Mouse (Mus musculus): ENCODE data around the gene Ttll6. TPM values are rescaled to one million over a fixed set of nuclear protein-coding genes. Genes with fewer than 3 reads are reported as not detected.

Ttll6 gene
- total RNA-seq, 2 experiments from 2014 or later: not detected

DNA sequence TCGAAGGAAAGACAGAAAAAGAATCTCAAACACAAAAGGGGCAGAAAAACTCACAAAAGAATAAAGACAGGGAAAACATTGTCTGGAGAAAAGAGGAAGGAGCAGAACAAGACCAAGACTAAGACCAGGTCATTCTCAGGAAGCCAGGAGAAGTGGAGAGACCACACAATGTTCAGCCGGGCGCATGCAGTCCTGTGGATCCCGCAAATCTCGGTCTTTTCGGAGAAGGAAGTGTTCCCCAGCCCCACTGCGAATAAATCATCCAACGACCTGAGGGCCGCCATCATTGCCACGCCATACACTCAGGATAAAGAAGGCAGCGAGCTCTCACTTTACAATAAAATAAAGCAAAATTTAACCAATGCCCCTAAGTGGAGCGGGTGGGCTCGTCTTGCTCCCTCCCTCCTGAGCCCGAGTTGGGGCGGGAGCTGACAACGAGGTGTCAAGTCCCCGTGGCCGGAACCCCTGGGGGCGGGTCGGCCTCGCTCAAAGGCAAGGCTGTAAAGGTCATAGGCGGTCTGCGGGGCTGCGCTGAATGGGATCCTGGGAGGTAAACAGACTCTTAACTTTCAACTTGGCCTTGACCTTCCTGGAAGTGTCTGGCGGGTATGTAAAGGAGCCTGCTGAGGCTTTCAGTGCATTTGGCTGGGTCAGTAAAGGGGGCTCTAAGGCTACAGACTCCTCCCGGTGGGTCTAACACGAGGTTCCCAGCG is 56.4 kb downstream of the Ttll6 start:
- DNase-seq: no peak
- Histone ChIP-seq H3K27ac (no peak overlapping the region), H3K4me3 (no peak overlapping the region)
- intact Hi-C loops (cut with DNase I): no loop called here
- TF ChIP-seq CTCF (IDR thresholded peaks at IDR 0.05): no peak

GRCm38 (mm10) chr11:96191132-96191531 is 57.5 kb downstream of the Ttll6 start:
- no peak overlapping the region for H3K4me3 ChIP-seq
- intact Hi-C loops (cut with DNase I): no loop called here
- TF ChIP-seq CTCF (IDR thresholded peaks at IDR 0.05): no peak
- H3K27ac ChIP-seq: no peak overlapping the region
- DNase-seq: no peak

DNA sequence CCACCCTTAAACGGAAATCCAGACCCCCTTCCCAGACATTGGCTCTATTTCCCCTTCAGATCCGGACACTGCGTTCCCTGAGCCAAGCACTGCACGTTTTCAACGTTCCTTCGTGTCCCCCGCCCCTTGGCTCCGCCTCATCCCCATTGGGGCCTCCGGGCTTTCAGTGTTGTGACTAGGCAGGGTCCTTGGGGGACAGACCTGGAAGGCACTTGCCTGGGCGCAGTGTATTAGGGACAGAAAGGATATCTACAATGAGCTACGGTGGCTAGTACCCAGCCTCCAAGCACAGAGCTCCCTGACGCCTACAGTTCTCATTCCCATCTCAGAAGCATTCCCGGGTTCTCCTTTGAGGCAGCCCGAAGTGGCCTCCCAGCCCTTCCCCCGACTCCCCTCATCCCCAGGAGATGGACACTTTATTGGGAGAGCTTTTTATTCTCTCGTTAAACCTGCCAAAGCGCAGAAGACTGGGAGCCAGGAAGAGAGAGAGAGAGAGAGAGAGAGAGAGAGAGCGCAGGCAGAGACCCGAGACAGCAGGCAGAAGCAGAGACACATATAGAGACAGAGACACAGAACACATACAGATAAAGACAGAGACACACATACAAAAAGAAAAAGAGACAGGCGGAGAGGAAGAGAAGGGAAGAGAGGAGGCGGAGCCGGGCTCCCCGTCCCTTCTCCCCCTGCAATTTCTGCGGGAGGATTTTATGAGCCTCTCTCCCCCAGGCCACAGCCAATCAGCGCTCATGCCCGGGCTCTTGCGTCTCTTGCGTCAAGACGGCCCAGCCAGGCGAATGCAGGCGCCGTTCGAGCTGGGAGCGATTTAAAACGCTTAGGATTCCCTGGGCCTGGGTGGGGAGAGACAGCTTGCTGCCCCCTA is 60.2 kb downstream of the Ttll6 start, which contains the start of gene Hoxb13:
Gene Hoxb13 (plus strand): TSS at position 796 of the 880 bp plus-strand sequence.
- peak; percentile 21 for DNase-seq
- no peak for TF ChIP-seq CTCF (IDR thresholded peaks at IDR 0.05)
- intact Hi-C loops (cut with DNase I): no loop called here
- Histone ChIP-seq H3K4me3 (peak within 1 kb of the TSS; percentile 32), H3K27ac (no peak within 1 kb of the TSS)

GRCm38 (mm10) chr11:96194401-96194710 is 60.8 kb downstream of the Ttll6 start:
- DNase-seq: no peak
- H3K4me3 ChIP-seq: peak overlapping the region; percentile 32
- H3K27ac ChIP-seq: no peak overlapping the region
- TF ChIP-seq CTCF (IDR thresholded peaks at IDR 0.05): no peak
- intact Hi-C loops (cut with DNase I): no loop called here

DNA sequence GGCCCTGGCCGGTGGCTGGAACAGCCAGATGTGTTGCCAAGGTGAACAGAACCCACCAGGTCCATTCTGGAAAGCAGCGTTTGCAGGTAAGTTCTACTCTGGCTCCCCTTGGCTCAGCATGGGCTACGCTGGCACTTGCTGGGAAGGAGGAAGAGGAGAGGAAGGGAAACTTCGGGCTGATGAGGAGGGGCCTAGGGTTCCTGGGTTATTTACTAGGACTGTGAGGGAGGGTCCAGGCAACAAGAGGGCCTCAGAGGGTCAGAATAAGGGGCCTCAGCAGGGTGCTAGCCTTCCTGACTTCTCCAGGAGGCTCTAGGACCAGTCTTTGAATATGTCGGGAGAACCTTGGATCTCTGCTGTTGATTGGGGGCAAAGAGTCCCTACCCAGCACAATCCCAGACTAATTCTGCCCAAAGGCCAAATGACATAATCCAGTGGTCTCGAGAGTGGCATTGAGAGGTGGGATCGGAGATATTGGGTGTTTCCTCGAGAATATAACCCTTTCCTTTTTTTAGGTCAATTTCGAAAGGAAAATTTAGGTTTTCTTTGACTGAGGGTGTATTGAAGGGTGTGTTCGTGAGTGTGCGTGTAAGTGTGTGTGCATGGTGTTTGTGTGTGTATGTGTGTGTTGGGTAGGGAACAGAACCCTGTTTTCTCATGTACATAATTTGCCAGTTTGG is 61.5 kb downstream of the Ttll6 start:
- intact Hi-C loops (cut with DNase I): no loop called here
- no peak for TF ChIP-seq CTCF (IDR thresholded peaks at IDR 0.05)

GRCm38 (mm10) chr11:96195769-96196280 is 62.2 kb downstream of the Ttll6 start:
- intact Hi-C loops (cut with DNase I): no loop called here
- Histone ChIP-seq H3K4me3 (no peak overlapping the region), H3K27ac (no peak overlapping the region)
- TF ChIP-seq CTCF (IDR thresholded peaks at IDR 0.05): no peak
- no peak for DNase-seq

More for the DNA sequence above, 61.5 kb downstream of the Ttll6 start:
- Histone ChIP-seq H3K4me3 (no peak overlapping the region), H3K27ac (no peak overlapping the region)
- DNase-seq: no peak

DNA sequence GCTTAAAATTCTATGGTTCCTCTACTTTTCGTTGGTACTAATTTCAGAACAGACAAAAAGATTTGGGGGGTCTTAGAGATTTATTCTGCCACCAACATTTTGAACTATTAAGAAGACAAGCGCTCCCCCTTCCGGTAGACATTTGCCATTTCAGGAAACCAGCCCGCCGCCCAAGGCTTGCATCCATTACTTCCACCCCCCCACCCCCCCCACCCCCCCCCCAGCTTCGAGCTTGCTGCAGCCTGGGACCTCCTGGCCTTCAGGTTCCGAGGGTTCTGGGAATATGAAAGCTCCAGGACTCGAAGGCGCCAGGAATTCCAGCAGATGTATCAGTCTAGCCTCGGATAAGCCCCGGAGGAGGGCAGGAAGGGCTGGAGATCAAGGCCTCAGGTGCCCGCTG is 65.1 kb downstream of the Ttll6 start:
- DNase-seq: peak; percentile 27
- TF ChIP-seq CTCF (IDR thresholded peaks at IDR 0.05): peak; percentile 49
- Histone ChIP-seq H3K27ac (no peak overlapping the region), H3K4me3 (no peak overlapping the region)
- intact Hi-C loops (cut with DNase I): no loop called here

DNA sequence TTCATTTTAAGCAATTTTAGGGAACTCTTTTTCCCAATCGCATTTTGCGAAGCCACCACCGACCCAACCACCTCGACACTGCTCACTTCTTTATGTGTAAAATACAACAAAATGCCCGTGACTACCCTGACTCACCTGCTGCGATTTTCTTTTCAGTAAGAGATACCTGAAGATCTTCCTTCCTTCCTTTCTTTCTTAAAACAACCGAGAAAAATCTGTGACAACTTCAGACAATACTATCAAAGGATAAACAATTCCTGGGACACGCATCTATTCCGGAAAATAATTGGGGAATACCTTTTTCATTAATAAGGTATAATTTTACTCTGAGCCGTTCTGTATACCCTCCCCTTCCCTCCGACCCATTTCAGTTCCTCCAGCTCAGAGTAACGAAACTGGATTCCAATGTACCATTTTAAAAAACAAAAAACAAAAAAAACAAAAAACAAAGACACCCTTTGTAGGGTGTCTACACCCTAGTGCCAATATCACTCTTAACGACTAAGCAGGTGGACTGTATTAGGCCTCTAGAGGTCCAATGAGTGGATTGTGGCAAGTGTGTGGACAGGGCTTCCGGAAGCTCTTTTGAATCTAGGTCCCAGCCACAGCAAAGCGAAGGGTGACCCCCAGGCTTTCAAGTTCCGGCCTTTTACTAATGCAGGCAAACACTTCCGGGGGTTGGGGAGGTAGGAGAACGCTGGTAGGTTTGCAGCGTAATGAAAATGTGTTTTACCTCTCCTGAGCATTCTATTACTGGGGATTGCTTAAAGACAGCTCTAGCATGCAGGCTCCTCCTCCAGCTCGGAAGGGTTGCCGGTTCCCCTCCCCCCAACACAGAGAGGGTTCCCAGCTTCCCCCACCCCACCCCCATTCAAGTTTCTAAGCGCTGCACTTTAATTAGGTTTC is 65.8 kb downstream of the Ttll6 start:
- H3K27ac ChIP-seq: no peak overlapping the region
- no peak overlapping the region for H3K4me3 ChIP-seq
- no peak for TF ChIP-seq CTCF (IDR thresholded peaks at IDR 0.05)
- intact Hi-C loops (cut with DNase I): no loop called here
- DNase-seq: no peak

DNA sequence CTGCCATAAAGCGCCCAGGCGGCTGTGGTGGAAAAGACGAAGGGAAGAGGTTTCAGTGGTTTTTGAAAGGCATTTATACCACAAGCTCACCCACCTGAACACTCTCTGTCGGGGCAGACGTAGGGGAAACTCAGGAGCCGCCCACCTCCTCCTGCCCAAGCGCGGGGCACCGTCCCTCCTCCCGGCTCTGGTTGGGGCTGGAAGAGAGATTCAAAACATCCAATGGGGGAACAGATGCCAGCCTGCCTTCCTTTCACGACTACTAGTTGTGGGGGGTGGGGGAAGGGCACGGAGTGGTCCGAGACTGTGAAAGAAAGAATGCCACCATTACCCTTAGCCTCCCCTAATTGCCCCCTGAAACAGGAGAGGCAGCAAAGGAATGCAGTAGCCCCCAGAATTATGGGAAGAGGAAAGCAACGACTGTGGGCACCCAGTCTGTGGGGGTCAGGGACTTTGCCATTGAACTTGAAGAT is 66.6 kb downstream of the Ttll6 start:
- intact Hi-C loops (cut with DNase I): no loop called here
- Histone ChIP-seq H3K27ac (no peak overlapping the region), H3K4me3 (no peak overlapping the region)
- no peak for TF ChIP-seq CTCF (IDR thresholded peaks at IDR 0.05)
- no peak for DNase-seq

DNA sequence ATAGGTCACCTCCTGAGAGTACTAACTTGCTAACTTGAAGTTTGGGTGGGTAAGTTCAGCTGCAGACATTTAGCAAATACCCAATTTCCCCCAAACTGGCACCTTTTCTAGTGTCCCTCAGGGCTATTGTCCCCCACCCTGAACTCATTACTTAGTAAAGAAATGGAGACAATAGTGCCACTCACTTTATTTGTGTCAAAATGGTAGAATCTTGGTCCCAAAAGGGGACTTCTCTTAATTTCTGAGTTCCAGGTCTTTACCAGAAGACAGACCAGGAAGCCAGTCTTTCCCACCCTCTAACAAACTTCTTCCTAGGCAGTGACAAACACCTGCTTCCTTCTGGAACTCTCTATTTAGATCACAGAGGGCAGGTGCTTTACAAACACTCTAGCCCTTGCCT is 68.2 kb downstream of the Ttll6 start:
- intact Hi-C loops (cut with DNase I): no loop called here
- no peak for DNase-seq
- Histone ChIP-seq H3K4me3 (no peak overlapping the region), H3K27ac (no peak overlapping the region)
- no peak for TF ChIP-seq CTCF (IDR thresholded peaks at IDR 0.05)

GRCm38 (mm10) chr11:96202401-96203081 is 69.0 kb downstream of the Ttll6 start:
- intact Hi-C loops (cut with DNase I): no loop called here
- H3K4me3 ChIP-seq: no peak overlapping the region
- no peak overlapping the region for H3K27ac ChIP-seq
- no peak for TF ChIP-seq CTCF (IDR thresholded peaks at IDR 0.05)
- no peak for DNase-seq

Data from gastrocnemius, adult 2 months (tissue).